Mouse (Mus musculus): ENCODE data around the gene Lamp1. TPM values are rescaled to one million over a fixed set of nuclear protein-coding genes. Genes with fewer than 3 reads are reported as not detected.

Lamp1 gene
- polyA plus RNA-seq, 1 experiment, result 555 TPM

GRCm38 (mm10) chr8:13188857-13189256 lies 29.9 kb downstream of the Lamp1 start:
- Histone ChIP-seq H3K27me3 (ENCODE audit: control insufficient read depth, insufficient read depth, low read length) (no peaks in the 10 kb centered on the region), H3K27ac (ENCODE audit: insufficient read depth, low read length) (no peak overlapping the region), H3K4me3 (replicated peaks; ENCODE audit: insufficient read depth, low read depth, low read length) (no peak overlapping the region), H3K4me1 (ENCODE audit: control insufficient read depth, insufficient read depth, low read length) (no peaks in the 10 kb centered on the region)
- no peak for TF ChIP-seq POLR2A (IDR thresholded peaks at IDR 0.05; ENCODE audit: borderline replicate concordance, insufficient read depth, low read length)
- TF ChIP-seq CTCF (IDR thresholded peaks at IDR 0.05; ENCODE audit: borderline replicate concordance, insufficient read depth, low read depth, low read length), result no peak
- whole genome bisulfite sequencing, result 83% methylated on average over 1 of the region's 1 CpGs
- no peak for DNase-seq

GRCm38 (mm10) chr8:13190235-13190634 lies 31.3 kb downstream of the Lamp1 start:
- WGBS, result 90% methylated on average over 8 of the region's 8 CpGs
- no peaks in the 10 kb centered on the region for H3K27me3 ChIP-seq (ENCODE audit: control insufficient read depth, insufficient read depth, low read length)
- TF ChIP-seq CTCF (IDR thresholded peaks at IDR 0.05; ENCODE audit: borderline replicate concordance, insufficient read depth, low read depth, low read length) (no peak), POLR2A (IDR thresholded peaks at IDR 0.05; ENCODE audit: borderline replicate concordance, insufficient read depth, low read length) (no peak)
- no peaks in the 10 kb centered on the region for H3K4me1 ChIP-seq (ENCODE audit: control insufficient read depth, insufficient read depth, low read length)
- no peak for DNase-seq
- H3K27ac ChIP-seq (ENCODE audit: insufficient read depth, low read length), result no peak overlapping the region
- H3K4me3 ChIP-seq (replicated peaks; ENCODE audit: insufficient read depth, low read depth, low read length), result no peak overlapping the region

GRCm38 (mm10) chr8:13194818-13195217 lies 35.9 kb downstream of the Lamp1 start:
- Histone ChIP-seq H3K4me3 (replicated peaks; ENCODE audit: insufficient read depth, low read depth, low read length) (no peak overlapping the region), H3K27me3 (ENCODE audit: control insufficient read depth, insufficient read depth, low read length) (no peaks in the 10 kb centered on the region), H3K27ac (ENCODE audit: insufficient read depth, low read length) (no peak overlapping the region), H3K4me1 (ENCODE audit: control insufficient read depth, insufficient read depth, low read length) (no peaks in the 10 kb centered on the region)
- TF ChIP-seq CTCF (IDR thresholded peaks at IDR 0.05; ENCODE audit: borderline replicate concordance, insufficient read depth, low read depth, low read length), result no peak
- TF ChIP-seq POLR2A (IDR thresholded peaks at IDR 0.05; ENCODE audit: borderline replicate concordance, insufficient read depth, low read length), result no peak
- 44% methylated on average over 10 of the region's 10 CpGs for WGBS
- no peak for DNase-seq

GRCm38 (mm10) chr8:13197493-13197892 lies 38.5 kb downstream of the Lamp1 start:
- Histone ChIP-seq H3K27me3 (ENCODE audit: control insufficient read depth, insufficient read depth, low read length) (no peaks in the 10 kb centered on the region), H3K27ac (ENCODE audit: insufficient read depth, low read length) (no peak overlapping the region), H3K4me3 (replicated peaks; ENCODE audit: insufficient read depth, low read depth, low read length) (no peak overlapping the region), H3K4me1 (ENCODE audit: control insufficient read depth, insufficient read depth, low read length) (no peaks in the 10 kb centered on the region)
- DNase-seq, result no peak
- 55% methylated on average over 5 of the region's 5 CpGs for WGBS
- TF ChIP-seq CTCF (IDR thresholded peaks at IDR 0.05; ENCODE audit: borderline replicate concordance, insufficient read depth, low read depth, low read length), result no peak
- TF ChIP-seq POLR2A (IDR thresholded peaks at IDR 0.05; ENCODE audit: borderline replicate concordance, insufficient read depth, low read length), result no peak

GRCm38 (mm10) chr8:13199385-13200061 lies 40.6 kb downstream of the Lamp1 start:
- WGBS, result 41% methylated on average over 14 of the region's 14 CpGs
- TF ChIP-seq POLR2A (IDR thresholded peaks at IDR 0.05; ENCODE audit: borderline replicate concordance, insufficient read depth, low read length), result no peak
- no peak for TF ChIP-seq CTCF (IDR thresholded peaks at IDR 0.05; ENCODE audit: borderline replicate concordance, insufficient read depth, low read depth, low read length)
- Histone ChIP-seq H3K27ac (ENCODE audit: insufficient read depth, low read length) (no peak overlapping the region), H3K4me1 (ENCODE audit: control insufficient read depth, insufficient read depth, low read length) (no peaks in the 10 kb centered on the region), H3K4me3 (replicated peaks; ENCODE audit: insufficient read depth, low read depth, low read length) (no peak overlapping the region), H3K27me3 (ENCODE audit: control insufficient read depth, insufficient read depth, low read length) (no peaks in the 10 kb centered on the region)
- DNase-seq, result no peak

- TF ChIP-seq CTCF (IDR thresholded peaks at IDR 0.05; ENCODE audit: borderline replicate concordance, insufficient read depth, low read depth, low read length), result no peak
- no peak for TF ChIP-seq POLR2A (IDR thresholded peaks at IDR 0.05; ENCODE audit: borderline replicate concordance, insufficient read depth, low read length)
- peak in 1 of 2 experiments; percentile 18 for DNase-seq
- H3K27ac ChIP-seq (ENCODE audit: insufficient read depth, low read length), result no peak within 1 kb of the TSS
- WGBS, result 1% methylated on average over 57 of the region's 58 CpGs
- peak within 1 kb of the TSS; percentile 41 for H3K4me3 ChIP-seq (replicated peaks; ENCODE audit: insufficient read depth, low read depth, low read length)
- no peaks in the 10 kb centered on the region for H3K4me1 ChIP-seq (ENCODE audit: control insufficient read depth, insufficient read depth, low read length)
- no peaks in the 10 kb centered on the region for H3K27me3 ChIP-seq (ENCODE audit: control insufficient read depth, insufficient read depth, low read length)
Measured at GRCm38 (mm10) chr8:13200301-13201012, 41.5 kb downstream of the Lamp1 start, which contains the start of gene Grtp1. Gene Grtp1 (minus strand): TSS chr8:13200620.

GRCm38 (mm10) chr8:13201013-13201334 lies 42.0 kb downstream of the Lamp1 start:
- Histone ChIP-seq H3K27ac (ENCODE audit: insufficient read depth, low read length) (no peak overlapping the region), H3K27me3 (ENCODE audit: control insufficient read depth, insufficient read depth, low read length) (no peaks in the 10 kb centered on the region), H3K4me1 (ENCODE audit: control insufficient read depth, insufficient read depth, low read length) (no peaks in the 10 kb centered on the region), H3K4me3 (replicated peaks; ENCODE audit: insufficient read depth, low read depth, low read length) (no peak overlapping the region)
- TF ChIP-seq POLR2A (IDR thresholded peaks at IDR 0.05; ENCODE audit: borderline replicate concordance, insufficient read depth, low read length) (no peak), CTCF (IDR thresholded peaks at IDR 0.05; ENCODE audit: borderline replicate concordance, insufficient read depth, low read depth, low read length) (no peak)
- no peak for DNase-seq
- WGBS, result 2% methylated on average over 18 of the region's 18 CpGs

GRCm38 (mm10) chr8:13202041-13202440 lies 43.1 kb downstream of the Lamp1 start:
- H3K27ac ChIP-seq (ENCODE audit: insufficient read depth, low read length), result no peak overlapping the region
- TF ChIP-seq POLR2A (IDR thresholded peaks at IDR 0.05; ENCODE audit: borderline replicate concordance, insufficient read depth, low read length) (no peak), CTCF (IDR thresholded peaks at IDR 0.05; ENCODE audit: borderline replicate concordance, insufficient read depth, low read depth, low read length) (no peak)
- H3K27me3 ChIP-seq (ENCODE audit: control insufficient read depth, insufficient read depth, low read length), result no peaks in the 10 kb centered on the region
- DNase-seq, result no peak
- H3K4me1 ChIP-seq (ENCODE audit: control insufficient read depth, insufficient read depth, low read length), result no peaks in the 10 kb centered on the region
- no peak overlapping the region for H3K4me3 ChIP-seq (replicated peaks; ENCODE audit: insufficient read depth, low read depth, low read length)
- WGBS, result 53% methylated on average over 3 of the region's 3 CpGs

Data from cerebellum, adult 2 months (tissue).